Mouse (Mus musculus): ENCODE results near the gene Sec14l3.

- no peak for TF ChIP-seq CTCF (IDR thresholded peaks at IDR 0.05; ENCODE audit: extremely low read depth, insufficient read length, insufficient replicate concordance, low read depth, low read length)
- TF ChIP-seq POLR2A (IDR thresholded peaks at IDR 0.05; ENCODE audit: low read depth, low read length): no peak
These were observed 57.6 kb downstream of the Sec14l3 start for GRCm38 (mm10) chr11:4122226-4122625.

Measured in small intestine, adult 2 months (tissue).